Mouse (Mus musculus) mature B cell (primary cell): ENCODE results near the gene Pacs2.

Experiments
- in situ Hi-C: fragments of 300-500 bp; cut with MboI; formaldehyde crosslinking; loops from 2 replicates; pipeline ENCODE4 v1.14.3; 2019

Gene Pacs2

GRCm38 (mm10) chr12:113013604-113014558 lies at the start of gene Pacs2:
TSS of gene Pacs2 (plus strand) at chr12:113014508.
- in situ Hi-C loops, result no loop called here

GRCm38 (mm10) chr12:112965783-112966182 lies 48.5 kb upstream of the Pacs2 start:
- in situ Hi-C loops, result no loop called here

GRCm38 (mm10) chr12:112968943-112969342 lies 45.4 kb upstream of the Pacs2 start:
- in situ Hi-C loops, result no loop called here

- in situ Hi-C loops, result no loop called here
These were observed 44.7 kb upstream of the Pacs2 start for GRCm38 (mm10) chr12:112969616-112970015.

- in situ Hi-C loops, result no loop called here
These were observed 39.6 kb upstream of the Pacs2 start for GRCm38 (mm10) chr12:112974736-112975135.

GRCm38 (mm10) chr12:112976371-112977073 lies 37.8 kb upstream of the Pacs2 start, which contains the start of gene Btbd6:
TSS of gene Btbd6 (plus strand) at chr12:112976482.
- in situ Hi-C loops, result no loop called here

GRCm38 (mm10) chr12:112977156-112977555 lies 37.2 kb upstream of the Pacs2 start:
- in situ Hi-C loops, result no loop called here

GRCm38 (mm10) chr12:112982031-112982430 lies 32.3 kb upstream of the Pacs2 start:
- in situ Hi-C loops, result no loop called here

- in situ Hi-C loops, result no loop called here
These were observed 29.0 kb upstream of the Pacs2 start for GRCm38 (mm10) chr12:112985346-112985745.

GRCm38 (mm10) chr12:112987877-112988276 lies 26.4 kb upstream of the Pacs2 start:
- in situ Hi-C loops, result no loop called here

- in situ Hi-C loops, result no loop called here
These were observed 23.5 kb upstream of the Pacs2 start for GRCm38 (mm10) chr12:112990706-112991405.

GRCm38 (mm10) chr12:112991444-112991843 lies 22.9 kb upstream of the Pacs2 start:
- in situ Hi-C loops, result no loop called here

- in situ Hi-C loops, result no loop called here
These were observed 20.2 kb upstream of the Pacs2 start for GRCm38 (mm10) chr12:112994153-112994552.

GRCm38 (mm10) chr12:112999569-113000293 lies 14.6 kb upstream of the Pacs2 start:
- in situ Hi-C loops, result no loop called here

GRCm38 (mm10) chr12:113000294-113001132 lies 13.8 kb upstream of the Pacs2 start, which contains the start of gene Brf1:
TSS of gene Brf1 (minus strand) at chr12:113000704.
- in situ Hi-C loops, result no loop called here

- in situ Hi-C loops, result no loop called here
These were observed 13.2 kb upstream of the Pacs2 start for GRCm38 (mm10) chr12:113001133-113001474.

GRCm38 (mm10) chr12:113002667-113003066 lies 11.6 kb upstream of the Pacs2 start:
- in situ Hi-C loops, result no loop called here

GRCm38 (mm10) chr12:113004011-113004410 lies 10.3 kb upstream of the Pacs2 start:
- in situ Hi-C loops, result no loop called here

GRCm38 (mm10) chr12:113004993-113005392 lies 9.3 kb upstream of the Pacs2 start:
- in situ Hi-C loops, result no loop called here

- in situ Hi-C loops, result no loop called here
These were observed 2.5 kb upstream of the Pacs2 start for GRCm38 (mm10) chr12:113011702-113012360.
